Mouse (Mus musculus): Measurements from ENCODE around the gene Ttc27. TPM values are rescaled to one million over a fixed set of nuclear protein-coding genes. Genes with fewer than 3 reads are reported as not detected.

Ttc27 gene
- total RNA-seq, 2 experiments from 2014 or later, result 37.9 to 48.9 TPM

- ATAC-seq (replicated peaks; ENCODE audit: poor library complexity), result no peak
These were observed 35.5 kb downstream of the Ttc27 start for GRCm38 (mm10) chr17:74752906-74753627.

- ATAC-seq (replicated peaks; ENCODE audit: poor library complexity), result no peak
These were observed 36.1 kb downstream of the Ttc27 start for GRCm38 (mm10) chr17:74753628-74754104.

- ATAC-seq (replicated peaks; ENCODE audit: poor library complexity), result no peak
These were observed 37.0 kb downstream of the Ttc27 start for GRCm38 (mm10) chr17:74754369-74755118.

GRCm38 (mm10) chr17:74769390-74769811, 51.9 kb downstream of the Ttc27 start:
- peak; percentile 78 for ATAC-seq (replicated peaks; ENCODE audit: poor library complexity)

- no peak for ATAC-seq (replicated peaks; ENCODE audit: poor library complexity)
These were observed 54.8 kb downstream of the Ttc27 start for GRCm38 (mm10) chr17:74772364-74772763.

- ATAC-seq (replicated peaks; ENCODE audit: poor library complexity), result no peak
These were observed 56.0 kb downstream of the Ttc27 start for GRCm38 (mm10) chr17:74773556-74773955.

GRCm38 (mm10) chr17:74780133-74780532, 62.6 kb downstream of the Ttc27 start:
- no peak for ATAC-seq (replicated peaks; ENCODE audit: poor library complexity)

- ATAC-seq (replicated peaks; ENCODE audit: poor library complexity), result no peak
These were observed 63.1 kb downstream of the Ttc27 start for GRCm38 (mm10) chr17:74780627-74781026.

- no peak for ATAC-seq (replicated peaks; ENCODE audit: poor library complexity)
These were observed 64.4 kb downstream of the Ttc27 start for GRCm38 (mm10) chr17:74781911-74782310.

- no peak for ATAC-seq (replicated peaks; ENCODE audit: poor library complexity)
These were observed 68.1 kb downstream of the Ttc27 start for GRCm38 (mm10) chr17:74785586-74785985.

- no peak for ATAC-seq (replicated peaks; ENCODE audit: poor library complexity)
These were observed 68.7 kb downstream of the Ttc27 start for GRCm38 (mm10) chr17:74786198-74786734.

GRCm38 (mm10) chr17:74796023-74796699, 78.6 kb downstream of the Ttc27 start:
- no peak for ATAC-seq (replicated peaks; ENCODE audit: poor library complexity)

- ATAC-seq (replicated peaks; ENCODE audit: poor library complexity), result no peak
These were observed 82.3 kb downstream of the Ttc27 start for GRCm38 (mm10) chr17:74799865-74800264.

GRCm38 (mm10) chr17:74802765-74803164, 85.2 kb downstream of the Ttc27 start:
- peak; percentile 77 for ATAC-seq (replicated peaks; ENCODE audit: poor library complexity)

GRCm38 (mm10) chr17:74803835-74804234, 86.3 kb downstream of the Ttc27 start:
- peak; percentile 64 for ATAC-seq (replicated peaks; ENCODE audit: poor library complexity)

GRCm38 (mm10) chr17:74804321-74804930, 86.9 kb downstream of the Ttc27 start:
- ATAC-seq (replicated peaks; ENCODE audit: poor library complexity), result no peak

GRCm38 (mm10) chr17:74807509-74808248, 90.1 kb downstream of the Ttc27 start:
- peak; percentile 47 for ATAC-seq (replicated peaks; ENCODE audit: poor library complexity)

- peak; percentile 47 for ATAC-seq (replicated peaks; ENCODE audit: poor library complexity)
These were observed 90.8 kb downstream of the Ttc27 start for GRCm38 (mm10) chr17:74808330-74808729.

- ATAC-seq (replicated peaks; ENCODE audit: poor library complexity), result no peak
These were observed 91.4 kb downstream of the Ttc27 start for GRCm38 (mm10) chr17:74808901-74809300.

Measured in megakaryocyte progenitor cell, adult 5-6 weeks (primary cell).